Mouse (Mus musculus) neutrophil, adult 5-6 weeks (primary cell): ENCODE measurements around the gene Id3. TPM values are rescaled to one million over a fixed set of nuclear protein-coding genes. Genes with fewer than 3 reads are reported as not detected.

ENCODE experiments used
- ATAC-seq: fragments of 151-379, 151-347 bp; 2 replicates; pipeline ENCODE4 v1.8.0; 2017; ENCODE audit warnings: mild to moderate bottlenecking, moderate TSS enrichment; ENCODE audit not compliant: insufficient number of reproducible peaks, poor library complexity, low FRiP score, severe bottlenecking; ENCODE audit errors: extremely low read depth
- total RNA-seq: library from RNA; stranded (forward); fragments of 200-1000 nt; gene quantifications from 2 replicates; pipeline ENCODE4 v1.2.3, GENCODE M21; 2017

Id3 gene
- total RNA-seq, 1 experiment from 2014 or later, result 25.4 TPM

DNA sequence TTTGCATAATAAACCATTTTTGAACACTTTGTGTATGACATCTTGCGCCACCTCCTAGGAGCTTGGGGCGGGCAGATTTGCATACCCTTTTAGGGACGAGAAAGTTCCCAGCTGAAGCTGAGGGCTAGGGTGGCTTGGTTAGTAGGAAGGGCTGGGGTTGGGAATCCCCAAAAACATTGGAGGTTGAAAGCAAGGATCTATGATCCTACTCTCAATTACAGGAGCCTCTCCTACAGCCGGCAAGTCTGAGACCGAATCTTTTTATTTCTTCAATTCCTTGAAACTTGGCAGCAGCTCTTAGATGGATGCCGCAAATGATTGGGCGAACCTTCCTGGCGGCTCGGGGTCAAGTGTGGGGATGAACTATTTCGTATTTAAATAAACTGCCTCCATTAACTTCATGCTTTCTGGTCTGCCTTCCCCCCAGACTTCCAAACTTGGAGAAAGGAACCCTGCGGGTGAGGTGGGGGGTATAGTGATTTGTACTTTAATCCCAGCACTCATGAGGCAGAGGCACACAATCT, 2.1 kb downstream of the Id3 start:
- ATAC-seq, result no peak

DNA sequence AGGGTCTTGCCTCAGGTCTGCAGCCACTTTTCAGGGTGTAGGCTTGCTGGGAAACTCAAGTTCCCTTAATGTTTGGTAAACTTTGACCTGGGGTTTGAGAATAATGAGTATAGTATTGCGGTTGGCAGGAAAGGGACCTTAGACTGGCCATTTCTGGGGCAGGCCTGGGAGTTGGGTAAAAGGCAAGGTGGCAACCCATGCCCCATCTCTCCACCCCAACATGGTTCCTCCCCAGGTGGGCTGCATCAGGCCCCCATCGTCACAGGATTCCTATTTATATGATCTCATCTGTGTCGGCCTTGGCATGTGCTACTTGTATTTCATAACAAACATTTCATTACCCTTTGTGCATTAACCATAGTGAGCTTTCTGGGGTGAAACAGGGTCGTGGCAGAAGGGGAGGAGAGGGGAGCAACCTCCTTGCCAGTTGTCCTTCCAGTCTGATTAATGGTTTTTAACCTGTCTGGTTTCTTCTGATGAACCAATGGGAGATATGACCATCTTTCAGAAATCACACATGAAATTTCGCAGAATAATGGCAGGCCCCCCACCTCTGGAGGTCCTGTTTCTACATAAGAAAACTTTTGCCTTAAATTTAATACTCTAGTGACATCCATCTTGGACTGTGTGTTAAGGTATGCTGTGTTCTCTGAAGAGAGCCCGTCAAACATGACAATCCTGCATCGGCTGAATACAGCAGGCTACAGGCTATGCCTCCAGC, 2.9 kb downstream of the Id3 start:
- ATAC-seq, result no peak

DNA sequence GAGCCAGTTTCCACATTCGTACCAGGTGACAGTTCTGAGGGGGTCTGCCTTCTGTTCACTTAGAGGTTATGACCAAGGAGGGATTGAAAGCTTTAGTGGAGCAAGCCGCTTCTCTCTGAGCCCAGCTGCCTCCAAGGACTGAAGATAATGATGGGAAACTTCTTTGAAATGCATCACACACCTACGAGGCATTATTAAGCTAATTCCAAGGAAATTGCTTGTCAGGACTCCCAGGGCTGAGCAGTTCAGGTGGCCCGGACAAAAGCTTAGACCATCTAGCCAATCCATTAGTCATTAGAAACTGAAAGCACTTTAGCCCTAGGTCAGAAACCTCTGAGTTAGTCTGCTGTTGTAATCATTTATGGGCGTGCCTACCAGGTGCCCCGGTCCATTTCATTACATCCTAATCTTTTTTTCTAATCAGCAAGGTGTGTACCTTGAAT, 3.4 kb downstream of the Id3 start:
- ATAC-seq, result no peak

GRCm38 (mm10) chr4:136147436-136148135, 4.3 kb downstream of the Id3 start:
- peak; percentile 42 for ATAC-seq

GRCm38 (mm10) chr4:136148342-136149044, 5.2 kb downstream of the Id3 start:
- no peak for ATAC-seq

DNA sequence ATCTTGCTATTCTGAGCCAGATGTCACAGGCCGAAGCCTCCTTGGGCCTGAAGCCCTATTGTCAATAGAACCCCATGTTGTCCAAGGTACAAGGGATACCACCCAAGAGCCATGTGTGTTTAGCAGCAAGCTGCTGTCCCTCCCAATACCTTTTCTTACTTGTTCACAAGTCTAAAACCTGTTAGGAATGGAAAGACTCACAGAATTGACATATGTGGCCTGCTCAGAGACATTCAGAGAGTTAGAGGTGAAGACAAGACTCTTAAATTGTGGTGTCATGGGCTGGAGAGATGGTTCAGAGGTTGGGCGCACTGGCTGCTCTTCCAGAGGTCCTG, 5.7 kb downstream of the Id3 start:
- no peak for ATAC-seq

- no peak for ATAC-seq
These were observed 6.4 kb downstream of the Id3 start for GRCm38 (mm10) chr4:136149734-136150133.

DNA sequence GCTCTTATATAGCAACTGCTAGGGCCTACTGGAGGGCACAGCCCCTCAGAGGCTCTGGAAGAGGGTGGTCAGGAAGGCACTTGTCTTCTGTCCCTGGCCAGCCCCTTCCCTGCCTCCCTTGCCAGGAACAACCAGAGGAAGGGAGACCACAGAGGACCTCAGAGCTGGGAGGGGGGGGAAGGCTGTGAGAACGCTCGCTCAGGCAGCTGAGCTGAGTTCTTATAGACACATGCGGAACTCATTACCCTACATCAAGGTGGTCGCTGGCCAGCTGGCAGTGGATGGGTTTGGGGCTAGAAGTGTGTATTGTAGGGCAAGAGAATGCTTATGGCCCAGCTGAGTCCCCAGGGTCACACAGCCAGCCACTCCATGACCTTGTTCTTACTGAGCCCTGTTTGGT, 7.3 kb downstream of the Id3 start:
- no peak for ATAC-seq

- ATAC-seq, result no peak
These were observed 9.5 kb downstream of the Id3 start for GRCm38 (mm10) chr4:136152821-136153220.

DNA sequence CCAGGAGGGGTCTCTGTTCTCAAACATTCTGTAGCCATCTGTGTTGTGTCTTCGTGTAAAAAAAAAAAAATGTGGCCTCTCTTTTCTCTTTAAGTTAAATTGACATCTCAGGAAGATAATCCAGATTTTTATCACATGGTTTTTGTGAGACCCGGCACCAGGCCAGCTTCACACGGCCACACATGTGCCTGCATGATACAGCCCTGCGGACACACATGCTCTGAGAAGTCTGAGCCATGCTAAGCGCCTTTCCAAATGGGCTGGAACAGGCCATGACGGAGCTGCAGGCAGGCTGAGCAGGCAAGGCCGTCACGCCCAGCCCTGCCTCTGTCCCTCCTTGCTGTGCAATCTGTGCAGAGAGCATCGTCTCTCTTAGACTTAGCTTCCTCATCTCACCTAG, 11.2 kb downstream of the Id3 start:
- no peak for ATAC-seq

- no peak for ATAC-seq
These were observed 15.2 kb downstream of the Id3 start for GRCm38 (mm10) chr4:136158498-136158897.

- ATAC-seq, result peak; percentile 84
These were observed 16.6 kb downstream of the Id3 start for GRCm38 (mm10) chr4:136159802-136160397.

DNA sequence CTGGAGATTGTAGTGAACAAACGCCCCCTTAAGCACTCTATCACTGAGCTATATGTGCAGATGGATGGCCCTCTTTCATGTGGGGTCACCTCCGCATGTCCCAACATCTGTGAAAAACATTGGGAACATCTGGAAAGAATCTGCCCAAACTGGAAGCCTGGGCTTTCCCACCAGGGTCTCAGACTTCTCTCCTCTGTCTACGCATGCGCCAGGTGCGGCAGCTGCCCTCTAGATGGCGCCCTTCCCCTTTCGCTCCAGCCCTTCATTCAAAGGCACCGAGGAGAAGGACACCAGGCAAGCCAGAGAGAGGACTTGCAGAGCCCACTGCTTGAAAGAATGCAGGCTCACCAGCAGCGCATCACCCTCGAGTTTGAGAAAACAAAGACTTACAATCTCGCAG, 20.2 kb downstream of the Id3 start:
- ATAC-seq, result peak; percentile 84

- no peak for ATAC-seq
These were observed 21.7 kb downstream of the Id3 start for GRCm38 (mm10) chr4:136164981-136165380.

DNA sequence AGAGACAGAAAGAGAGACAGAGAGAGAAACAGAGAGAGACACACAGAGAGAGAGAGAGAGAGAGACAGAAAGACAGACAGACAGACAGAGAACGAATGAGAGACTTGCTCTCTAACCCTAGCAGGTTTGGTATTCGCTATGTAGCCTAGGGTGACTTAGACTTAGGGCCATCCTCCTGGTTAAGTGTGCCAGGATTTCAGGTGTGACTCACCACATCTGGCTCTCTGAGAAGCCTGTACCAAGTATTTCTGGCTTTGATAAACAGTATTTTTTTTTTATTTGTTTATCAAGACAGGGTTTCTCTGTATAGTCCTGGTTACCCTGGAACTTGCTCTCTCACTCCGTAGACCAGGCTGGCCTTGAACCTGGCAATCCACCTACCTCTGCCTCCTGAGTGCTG, 24.4 kb downstream of the Id3 start:
- ATAC-seq, result no peak

- ATAC-seq, result no peak
These were observed 27.1 kb downstream of the Id3 start for GRCm38 (mm10) chr4:136170401-136170800.

DNA sequence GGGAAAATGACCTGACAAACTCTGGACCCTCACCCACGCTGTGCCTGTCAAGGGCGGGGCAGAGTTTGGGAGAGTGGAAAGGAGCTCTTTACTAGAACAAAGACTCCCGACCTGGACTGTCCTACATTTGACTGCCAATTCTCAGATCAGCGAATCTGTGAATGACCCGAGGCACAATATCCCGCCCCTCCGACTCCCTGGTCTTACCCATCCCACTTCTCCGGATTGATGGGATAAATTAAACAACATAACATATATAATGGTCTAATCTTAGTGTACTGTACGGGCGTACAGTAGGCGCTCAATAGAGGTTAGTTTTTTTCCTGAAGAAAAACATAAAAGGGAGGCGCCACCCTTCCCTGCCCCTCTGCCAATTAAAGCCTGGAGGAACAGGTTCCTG, 28.2 kb downstream of the Id3 start:
- no peak for ATAC-seq

DNA sequence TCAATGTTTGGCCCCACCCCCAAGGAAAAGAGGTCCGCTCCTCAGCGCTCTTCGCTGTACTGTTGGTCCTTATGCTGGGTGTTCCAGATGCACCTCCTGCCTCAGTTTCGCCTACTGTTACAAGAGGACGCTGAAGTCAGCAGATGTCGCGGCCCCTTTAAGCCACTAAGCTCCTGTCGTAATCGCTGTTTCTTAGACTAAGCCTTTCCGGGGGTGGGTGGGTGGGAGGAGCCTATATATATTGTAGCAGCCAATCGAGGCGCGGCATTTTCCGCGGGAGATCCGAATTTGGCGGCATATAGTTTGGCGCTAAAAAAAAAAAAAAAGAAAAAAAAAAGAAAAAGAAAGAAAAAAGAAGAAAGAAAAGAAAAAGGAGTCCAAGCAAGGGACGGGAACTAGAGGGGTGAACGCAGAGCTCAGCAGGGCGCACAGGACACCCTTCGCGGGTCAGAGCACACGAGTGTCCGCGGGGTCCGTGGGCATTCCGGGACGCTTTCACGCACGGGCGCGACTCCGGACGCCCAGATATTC, 28.8 kb downstream of the Id3 start, which contains the start of gene E2f2:
TSS of gene E2f2 (plus strand) at position 384 of the 531 bp plus-strand sequence.
- peak; percentile 59 for ATAC-seq

- no peak for ATAC-seq
These were observed 29.4 kb downstream of the Id3 start for GRCm38 (mm10) chr4:136172542-136173209.
